Mouse (Mus musculus) forebrain, embryonic 16.5 days (tissue): ENCODE results near the gene Col11a2. TPM values are rescaled to one million over a fixed set of nuclear protein-coding genes. Genes with fewer than 3 reads are reported as not detected.

Experiments used
- ATAC-seq: fragments of 200-750 bp; cut with Nextera tagmentation; 2 replicates; pipeline ENCODE4 v1.8.0; 2017; ENCODE audit warnings: mild to moderate bottlenecking, moderate library complexity
- H3K27ac ChIP-seq: fragments of 300-500 bp; sonication (generic); 2 replicates; pipeline ENCODE4 v1.5.1; 2014; ENCODE audit warnings: low read length, control low read depth
- H3K27me3 ChIP-seq: fragments of 300-500 bp; sonication (generic); replicated peaks from 2 replicates; pipeline ENCODE4 v1.6.1; 2014; ENCODE audit warnings: low read length; ENCODE audit not compliant: control insufficient read depth, insufficient read depth
- H3K36me3 ChIP-seq: fragments of 300-500 bp; sonication (generic); 2 replicates; pipeline ENCODE4 v1.6.1; 2014; ENCODE audit not compliant: control insufficient read depth, insufficient read depth
- H3K4me1 ChIP-seq: fragments of 300-500 bp; sonication (generic); replicated peaks from 2 replicates; pipeline ENCODE4 v1.6.1; 2014; ENCODE audit warnings: low read length; ENCODE audit not compliant: control insufficient read depth, insufficient read depth
- H3K4me2 ChIP-seq: fragments of 300-500 bp; sonication (generic); 2 replicates; pipeline ENCODE4 v1.6.1; 2014; ENCODE audit warnings: mild to moderate bottlenecking, low read length, control low read depth
- H3K4me3 ChIP-seq: fragments of 300-500 bp; sonication (generic); replicated peaks from 2 replicates; pipeline ENCODE4 v1.5.1; 2014; ENCODE audit warnings: mild to moderate bottlenecking, low read length, control low read depth
- H3K9ac ChIP-seq: fragments of 300-500 bp; sonication (generic); replicated peaks from 2 replicates; pipeline ENCODE4 v1.6.1; 2014; ENCODE audit warnings: low read depth, low read length, control low read depth
- H3K9me3 ChIP-seq: fragments of 300-500 bp; sonication (generic); 2 replicates; pipeline ENCODE4 v1.6.1; 2016; ENCODE audit warnings: low read length; ENCODE audit not compliant: control insufficient read depth
- WGBS: fragments of 180-500 bp; shearing (Covaris S2); extraction: QIAGEN DNeasy Blood & Tissue Kit; methylation state at CpG from one replicate; pipeline ENCODE4 v1.1.7; 2014; 5-methylcytosine and 5-hydroxymethylcytosine counted together
- polyA plus RNA-seq: library from polyadenylated mRNA; unstranded; fragments of >200 nt; fragmentation: Nextera tagmentation; extraction: Ambion mirVana; gene quantifications from 2 replicates; pipeline ENCODE4 v1.2.1, GENCODE M21; 2015

Col11a2 gene
- polyA plus RNA-seq, 1 experiment from 2014 or later: 2.3 TPM

- no peak for ATAC-seq
- WGBS: 73% methylated on average over 21 of the region's 21 CpGs
- Histone ChIP-seq H3K4me3 (peak overlapping the region; percentile 81), H3K4me1 (peaks cover 62% of the 10 kb centered on the region), H3K4me2 (peak overlapping the region; percentile 99), H3K9me3 (no peaks in the 10 kb centered on the region), H3K27me3 (no peaks in the 10 kb centered on the region), H3K36me3 (peaks cover 6% of the 10 kb centered on the region), H3K9ac (peak overlapping the region; percentile 86), H3K27ac (no peak overlapping the region)
Measured at GRCm38 (mm10) chr17:34029890-34030595, 9.2 kb upstream of the Col11a2 start.

GRCm38 (mm10) chr17:34030861-34031326, 8.3 kb upstream of the Col11a2 start:
- H3K36me3 ChIP-seq: peaks cover 10% of the 10 kb centered on the region
- no peak for ATAC-seq
- H3K9me3 ChIP-seq: no peaks in the 10 kb centered on the region
- peak overlapping the region; percentile 86 for H3K9ac ChIP-seq
- peaks cover 54% of the 10 kb centered on the region for H3K4me1 ChIP-seq
- no peaks in the 10 kb centered on the region for H3K27me3 ChIP-seq
- 6% methylated on average over 20 of the region's 20 CpGs for WGBS
- H3K4me3 ChIP-seq: peak overlapping the region; percentile 81
- H3K27ac ChIP-seq: peak overlapping the region; percentile 95
- H3K4me2 ChIP-seq: peak overlapping the region; percentile 99

GRCm38 (mm10) chr17:34031465-34032173, 7.6 kb upstream of the Col11a2 start, which contains the start of the genes Slc39a7 and Rxrb:
TSS of gene Slc39a7 (minus strand) at chr17:34031682.
TSS of gene Rxrb (plus strand) at chr17:34031812.
- no peaks in the 10 kb centered on the region for H3K9me3 ChIP-seq
- peak within 1 kb of the TSS; percentile 86 for H3K9ac ChIP-seq
- peaks cover 47% of the 10 kb centered on the region for H3K4me1 ChIP-seq
- peak within 1 kb of the TSS; percentile 81 for H3K4me3 ChIP-seq
- no peaks in the 10 kb centered on the region for H3K27me3 ChIP-seq
- peak; percentile 81 for ATAC-seq
- peak within 1 kb of the TSS; percentile 99 for H3K4me2 ChIP-seq
- peak within 1 kb of the TSS; percentile 95 for H3K27ac ChIP-seq
- peaks cover 17% of the 10 kb centered on the region for H3K36me3 ChIP-seq
- WGBS: under 1% methylated on average over 60 of the region's 88 CpGs

- Histone ChIP-seq H3K4me1 (peaks cover 42% of the 10 kb centered on the region), H3K27me3 (no peaks in the 10 kb centered on the region), H3K27ac (peak overlapping the region; percentile 95), H3K4me2 (peak overlapping the region; percentile 85), H3K4me3 (peak overlapping the region; percentile 81), H3K9ac (peak overlapping the region; percentile 86), H3K9me3 (no peaks in the 10 kb centered on the region), H3K36me3 (peaks cover 19% of the 10 kb centered on the region)
- under 1% methylated on average over 22 of the region's 48 CpGs for WGBS
- ATAC-seq: 0 out of 2 replicates have a peak, but pooled peaks have one; percentile 1
Measured at GRCm38 (mm10) chr17:34032174-34032632, 7.0 kb upstream of the Col11a2 start.

GRCm38 (mm10) chr17:34032806-34033205, 6.4 kb upstream of the Col11a2 start:
- no peaks in the 10 kb centered on the region for H3K9me3 ChIP-seq
- H3K4me1 ChIP-seq: peaks cover 38% of the 10 kb centered on the region
- H3K27ac ChIP-seq: no peak overlapping the region

GRCm38 (mm10) chr17:34033441-34033840, 5.8 kb upstream of the Col11a2 start:
- no peak for ATAC-seq
- Histone ChIP-seq H3K36me3 (peaks cover 25% of the 10 kb centered on the region), H3K9me3 (no peaks in the 10 kb centered on the region), H3K4me2 (no peak overlapping the region), H3K9ac (no peak overlapping the region), H3K4me1 (peaks cover 39% of the 10 kb centered on the region), H3K27ac (no peak overlapping the region), H3K27me3 (no peaks in the 10 kb centered on the region), H3K4me3 (no peak overlapping the region; the same call in 1 of the 2 replicates)
- 95% methylated on average over 9 of the region's 9 CpGs for WGBS

More at GRCm38 (mm10) chr17:34032806-34033205, 6.4 kb upstream of the Col11a2 start:
- peaks cover 24% of the 10 kb centered on the region for H3K36me3 ChIP-seq
- no peaks in the 10 kb centered on the region for H3K27me3 ChIP-seq
- WGBS: 56% methylated on average over 9 of the region's 9 CpGs
- peak overlapping the region; percentile 81 for H3K4me3 ChIP-seq
- ATAC-seq: no peak
- peak overlapping the region; percentile 85 for H3K4me2 ChIP-seq
- peak overlapping the region; percentile 86 for H3K9ac ChIP-seq

- no peak overlapping the region for H3K4me2 ChIP-seq
- no peak overlapping the region for H3K4me3 ChIP-seq
- no peak for ATAC-seq
- 85% methylated on average over 9 of the region's 10 CpGs for WGBS
- no peak overlapping the region for H3K27ac ChIP-seq
- H3K36me3 ChIP-seq: peaks cover 22% of the 10 kb centered on the region
- peaks cover 40% of the 10 kb centered on the region for H3K4me1 ChIP-seq
- H3K27me3 ChIP-seq: no peaks in the 10 kb centered on the region
- H3K9ac ChIP-seq: no peak overlapping the region
- no peaks in the 10 kb centered on the region for H3K9me3 ChIP-seq
Measured at GRCm38 (mm10) chr17:34034064-34034463, 5.2 kb upstream of the Col11a2 start.

- Histone ChIP-seq H3K27ac (no peak overlapping the region), H3K4me2 (no peak overlapping the region), H3K9me3 (no peaks in the 10 kb centered on the region), H3K4me1 (peaks cover 36% of the 10 kb centered on the region), H3K9ac (no peak overlapping the region), H3K36me3 (peaks cover 19% of the 10 kb centered on the region), H3K4me3 (no peak overlapping the region), H3K27me3 (no peaks in the 10 kb centered on the region)
- ATAC-seq: no peak
- WGBS: 91% methylated on average over 9 of the region's 9 CpGs
Measured at GRCm38 (mm10) chr17:34035517-34035916, 3.7 kb upstream of the Col11a2 start.

GRCm38 (mm10) chr17:34036647-34037046, 2.6 kb upstream of the Col11a2 start:
- Histone ChIP-seq H3K9ac (no peak overlapping the region), H3K36me3 (peaks cover 19% of the 10 kb centered on the region), H3K27ac (no peak overlapping the region), H3K27me3 (no peaks in the 10 kb centered on the region), H3K4me3 (no peak overlapping the region), H3K4me2 (no peak overlapping the region), H3K9me3 (no peaks in the 10 kb centered on the region), H3K4me1 (peaks cover 32% of the 10 kb centered on the region)
- no peak for ATAC-seq
- WGBS: 85% methylated on average over 10 of the region's 10 CpGs
